Mouse (Mus musculus) lung, adult 2 months (tissue): ENCODE results near the gene Tex29. TPM values are rescaled to one million over a fixed set of nuclear protein-coding genes. Genes with fewer than 3 reads are reported as not detected.

ENCODE experiments used
- DNase-seq: peaks from one replicate; pipeline ENCODE4 v3.0.0; 2022
- H3K4me1 ChIP-seq: fragments of 200-500 bp; 2 replicates; pipeline ENCODE4 v1.6.1; 2011; ENCODE audit warnings: low read length; ENCODE audit not compliant: control insufficient read depth, insufficient read depth
- H3K4me3 ChIP-seq: fragments of 200-500 bp; replicated peaks from 2 replicates; pipeline ENCODE3; 2011; ENCODE audit warnings: low read depth, mild to moderate bottlenecking, control low read depth, low read length; ENCODE audit errors: extremely low read depth
- CTCF ChIP-seq: fragments of 200-500 bp; IDR thresholded peaks from 2 replicates; pipeline ENCODE4 v1.5.1; 2011; ENCODE audit warnings: mild to moderate bottlenecking, low read length, control low read depth; ENCODE audit not compliant: insufficient read depth
- POLR2A ChIP-seq: fragments of 200-500 bp; IDR thresholded peaks from 2 replicates; pipeline ENCODE4 v1.6.1; 2011; ENCODE audit warnings: low read depth, mild to moderate bottlenecking, control low read depth, low read length, borderline replicate concordance; ENCODE audit errors: extremely low read depth
- WGBS: fragments of 180-500 bp; shearing (Covaris S2); methylation state at CpG from one replicate; pipeline ENCODE4 v1.1.7; 2018; 5-methylcytosine and 5-hydroxymethylcytosine counted together
- polyA plus RNA-seq: library from polyadenylated mRNA; depleted of rRNA; stranded (reverse); fragments of >200 nt; gene quantifications from 2 replicates; pipeline ENCODE4 v1.2.3, GENCODE M21; 2012

Tex29 gene
- polyA plus RNA-seq, 1 experiment: not detected

DNA sequence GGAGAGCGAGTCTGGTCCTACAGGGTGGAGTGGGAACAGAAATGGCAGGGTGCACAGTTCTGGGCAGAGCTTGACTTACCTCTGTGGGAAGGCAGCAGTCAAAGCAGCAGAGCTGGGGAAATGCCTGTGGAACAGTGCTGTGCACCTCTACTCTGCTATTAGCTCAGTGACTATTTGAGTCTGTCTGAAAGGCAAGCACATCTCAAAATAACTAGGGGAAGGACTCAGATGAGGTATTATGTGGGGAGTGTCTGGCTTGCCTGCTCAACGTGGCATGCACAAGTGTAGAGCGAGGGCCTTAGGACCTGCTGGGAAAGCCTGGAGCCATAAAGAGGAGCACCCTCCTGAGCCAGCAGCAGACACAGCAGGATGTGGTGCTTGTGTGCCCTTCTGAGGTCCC is 32.9 kb upstream of the Tex29 start:
- WGBS: 92% methylated on average over 3 of the region's 3 CpGs
- DNase-seq: no peak
- no peak overlapping the region for H3K4me3 ChIP-seq
- H3K4me1 ChIP-seq: no peaks in the 10 kb centered on the region
- no peak for TF ChIP-seq POLR2A
- no peak for TF ChIP-seq CTCF

DNA sequence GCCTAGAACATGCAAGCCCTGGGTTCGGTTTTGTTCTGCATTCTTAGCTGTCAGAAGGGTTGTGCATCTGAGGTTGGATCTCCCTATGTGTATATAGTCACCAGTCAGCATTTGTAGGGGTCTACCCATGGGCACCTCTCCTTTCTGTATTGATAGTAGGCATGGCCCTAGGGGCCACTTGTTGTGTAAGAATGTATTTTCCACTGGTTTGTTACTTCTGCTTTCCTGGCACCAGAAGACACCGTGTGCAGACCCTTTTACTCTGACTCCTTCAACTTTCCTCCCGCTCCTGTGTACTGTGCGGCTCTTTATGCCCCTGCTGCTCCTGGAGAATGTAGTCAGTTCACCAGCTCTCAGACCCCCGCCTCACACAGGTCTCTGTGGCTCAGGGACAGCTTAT is 32.2 kb upstream of the Tex29 start:
- WGBS: 92% methylated on average over 5 of the region's 5 CpGs
- Histone ChIP-seq H3K4me1 (no peaks in the 10 kb centered on the region), H3K4me3 (no peak overlapping the region)
- TF ChIP-seq POLR2A (no peak), CTCF (no peak)
- no peak for DNase-seq

DNA sequence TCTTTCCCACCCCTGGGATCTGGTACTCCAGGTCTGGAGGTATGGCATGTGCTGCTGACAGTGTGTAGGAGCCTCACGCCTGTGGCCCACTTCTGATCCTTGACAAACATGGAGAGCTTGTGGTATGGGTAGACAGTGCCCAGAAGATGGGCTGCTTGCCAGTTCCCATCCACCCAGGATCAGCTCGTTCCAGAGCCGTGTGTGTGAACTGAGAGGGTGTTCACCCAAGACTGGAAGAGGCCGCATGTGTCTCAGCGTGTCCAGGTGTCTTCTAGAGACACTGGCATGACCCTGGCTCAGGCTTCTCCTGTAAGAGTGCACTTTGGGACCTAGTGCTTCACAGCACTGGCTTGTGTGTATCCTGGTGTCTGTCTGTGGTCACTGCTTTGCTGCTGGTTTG is 29.8 kb upstream of the Tex29 start:
- Histone ChIP-seq H3K4me1 (no peaks in the 10 kb centered on the region; the same call in 1 of the 2 replicates), H3K4me3 (no peak overlapping the region)
- DNase-seq: no peak
- TF ChIP-seq POLR2A: no peak
- WGBS: 79% methylated on average over 5 of the region's 5 CpGs

DNA sequence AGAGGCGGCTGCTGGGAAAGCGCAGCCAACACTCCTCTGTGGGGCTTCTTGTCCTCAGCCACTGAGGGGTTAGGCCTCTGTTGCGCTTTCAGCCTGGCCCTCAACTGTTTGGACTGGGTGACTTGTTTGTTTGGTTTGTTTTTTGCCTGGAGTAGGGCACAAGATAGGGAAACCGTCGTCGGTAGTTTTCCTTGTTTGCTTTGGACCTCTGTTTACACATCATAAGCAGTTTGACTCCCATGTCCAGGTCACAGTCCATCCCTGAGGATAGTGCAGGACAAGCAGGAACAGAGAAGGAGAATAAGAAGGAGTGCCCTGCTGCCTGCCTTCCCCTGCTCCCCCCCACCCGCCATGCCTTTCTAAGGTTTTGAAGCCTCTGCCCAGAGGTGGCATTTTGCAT is 26.5 kb upstream of the Tex29 start:
- Histone ChIP-seq H3K4me3 (no peak overlapping the region), H3K4me1 (no peaks in the 10 kb centered on the region; the same call in 1 of the 2 replicates)
- 54% methylated on average over 7 of the region's 7 CpGs for WGBS
- no peak for DNase-seq
- no peak for TF ChIP-seq CTCF
- TF ChIP-seq POLR2A: no peak

DNA sequence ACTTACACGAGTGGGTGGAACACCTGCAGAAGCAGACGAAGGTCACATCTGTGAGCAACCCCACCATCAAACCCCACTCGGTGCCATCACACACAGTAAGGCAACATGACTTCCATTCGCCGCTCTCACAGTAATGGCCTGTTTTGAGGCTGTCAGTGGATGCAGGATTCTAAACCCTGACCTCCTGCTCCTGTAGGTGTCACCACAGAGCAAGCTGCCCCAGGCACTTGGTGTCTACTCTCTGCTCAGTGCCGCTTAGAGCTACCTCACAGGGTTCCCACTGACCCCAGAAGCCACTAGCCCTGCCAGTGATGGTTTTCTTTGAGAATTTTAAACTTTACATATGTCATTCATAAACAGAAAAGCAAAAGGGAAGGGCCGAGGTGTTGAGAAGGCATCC is 25.1 kb upstream of the Tex29 start:
- no peak overlapping the region for H3K4me3 ChIP-seq
- no peak for DNase-seq
- WGBS: 77% methylated on average over 7 of the region's 7 CpGs
- TF ChIP-seq POLR2A: no peak
- peak; percentile 26; the same call in 1 of the 2 replicates for TF ChIP-seq CTCF
- H3K4me1 ChIP-seq: no peaks in the 10 kb centered on the region; the same call in 1 of the 2 replicates

- 91% methylated on average over 5 of the region's 5 CpGs for WGBS
- DNase-seq: no peak
- no peak overlapping the region for H3K4me3 ChIP-seq
- TF ChIP-seq CTCF (no peak), POLR2A (no peak)
- no peaks in the 10 kb centered on the region for H3K4me1 ChIP-seq
These were observed 20.1 kb upstream of the Tex29 start for GRCm38 (mm10) chr8:11820136-11820535.

DNA sequence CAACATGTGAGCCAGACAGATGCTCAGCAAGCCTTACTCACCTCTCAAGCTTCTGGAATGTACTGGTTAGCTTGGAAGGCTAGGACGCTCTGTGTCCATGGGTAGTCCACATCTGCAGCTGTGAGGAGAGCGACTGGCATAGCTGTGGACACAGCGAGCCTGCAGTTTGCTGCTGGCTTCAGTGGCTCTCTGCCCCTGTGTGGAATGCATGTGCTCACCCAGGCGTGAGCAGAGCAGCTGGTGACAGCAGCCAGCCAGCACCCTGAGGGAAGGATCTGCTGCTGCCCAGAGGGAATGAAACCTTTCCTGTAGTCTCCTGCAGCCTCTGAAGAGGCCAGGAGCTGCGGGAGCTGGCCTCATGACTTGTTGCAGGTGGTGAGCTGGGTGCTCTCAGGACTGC is 19.7 kb upstream of the Tex29 start:
- Histone ChIP-seq H3K4me3 (no peak overlapping the region), H3K4me1 (no peaks in the 10 kb centered on the region)
- no peak for DNase-seq
- TF ChIP-seq CTCF: no peak
- no peak for TF ChIP-seq POLR2A
- WGBS: 92% methylated on average over 5 of the region's 5 CpGs

DNA sequence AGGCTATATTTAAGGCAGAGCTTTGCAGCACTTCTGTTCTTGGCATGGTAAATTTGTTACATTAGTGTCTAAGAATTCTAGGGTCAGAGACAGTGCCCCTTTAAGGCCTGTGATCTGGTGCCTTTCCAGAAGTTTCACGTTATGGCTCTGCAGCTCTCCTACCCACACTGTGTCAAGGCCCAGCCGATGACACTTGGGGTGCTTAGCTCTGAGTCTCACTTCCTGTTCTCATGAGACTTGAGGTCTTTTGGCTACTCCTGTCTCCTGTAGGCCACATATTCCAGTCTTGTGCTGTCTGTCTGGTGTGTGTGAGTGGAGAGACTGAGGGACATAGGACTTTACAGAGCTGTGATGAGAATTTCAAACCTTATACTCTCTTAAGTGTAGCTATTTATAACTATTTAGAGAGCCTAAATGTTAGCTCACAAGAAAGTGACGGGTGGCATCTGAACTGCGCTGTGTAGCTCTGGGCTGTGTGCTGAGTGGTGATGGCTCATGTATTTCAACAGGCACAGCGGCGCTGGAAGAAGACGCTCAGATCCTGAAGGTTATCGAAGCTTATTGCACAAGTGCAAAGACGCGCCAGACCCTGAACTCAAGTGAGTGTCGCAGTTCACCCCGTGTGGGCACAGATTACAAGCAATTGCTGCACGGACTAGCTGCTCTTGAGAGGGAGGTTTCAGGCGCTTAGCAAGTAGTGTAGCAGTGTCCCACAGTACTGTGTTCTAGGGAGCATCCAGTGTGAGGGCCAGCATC is 18.6 kb upstream of the Tex29 start:
- H3K4me1 ChIP-seq: no peaks in the 10 kb centered on the region
- no peak overlapping the region for H3K4me3 ChIP-seq
- no peak for TF ChIP-seq POLR2A
- TF ChIP-seq CTCF: no peak
- no peak for DNase-seq
- 74% methylated on average over 14 of the region's 14 CpGs for WGBS

- WGBS: 68% methylated on average over 9 of the region's 9 CpGs
- no peak for DNase-seq
- H3K4me1 ChIP-seq: no peaks in the 10 kb centered on the region
- TF ChIP-seq CTCF (no peak), POLR2A (no peak)
- H3K4me3 ChIP-seq: no peak overlapping the region
These were observed 17.7 kb upstream of the Tex29 start for GRCm38 (mm10) chr8:11822550-11823060.

DNA sequence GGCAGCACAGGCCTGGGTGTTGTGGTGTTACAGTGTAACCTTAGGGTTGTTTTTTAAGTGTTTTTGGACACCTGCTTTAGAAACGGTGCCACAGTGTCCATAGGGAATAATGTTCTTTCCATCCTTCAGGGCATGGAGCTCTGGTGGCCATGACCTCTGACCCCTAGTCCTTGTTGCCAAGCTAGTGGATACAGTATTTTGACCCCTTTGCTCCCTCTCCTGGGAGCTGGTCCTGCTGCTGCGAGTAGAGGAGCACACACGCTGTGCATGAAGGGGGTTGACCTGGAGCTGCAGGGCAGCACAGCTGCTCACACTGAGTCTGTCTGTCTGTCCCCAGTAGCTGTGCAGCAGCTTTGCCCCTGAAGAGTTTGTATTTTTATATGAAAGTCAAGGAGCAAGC is 14.5 kb upstream of the Tex29 start:
- TF ChIP-seq POLR2A (no peak), CTCF (no peak)
- DNase-seq: no peak
- no peaks in the 10 kb centered on the region for H3K4me1 ChIP-seq
- H3K4me3 ChIP-seq: no peak overlapping the region
- 66% methylated on average over 3 of the region's 3 CpGs for WGBS

GRCm38 (mm10) chr8:11827312-11827711 is 13.0 kb upstream of the Tex29 start:
- 46% methylated on average over 3 of the region's 3 CpGs for WGBS
- H3K4me3 ChIP-seq: no peak overlapping the region
- DNase-seq: no peak
- no peaks in the 10 kb centered on the region for H3K4me1 ChIP-seq
- TF ChIP-seq CTCF: no peak
